Mouse (Mus musculus) limb, embryonic 13.5 days (tissue): Measurements from ENCODE around the gene Gm28635. TPM values are rescaled to one million over a fixed set of nuclear protein-coding genes. Genes with fewer than 3 reads are reported as not detected.

Source experiments
- ATAC-seq: fragments of 200-750 bp; cut with Nextera tagmentation; 2 replicates; pipeline ENCODE4 v1.8.0; 2017; ENCODE audit warnings: low read depth, moderate number of reproducible peaks, moderate TSS enrichment; ENCODE audit not compliant: low FRiP score
- H3K27ac ChIP-seq: fragments of 300-500 bp; sonication (generic); 2 replicates; pipeline ENCODE4 v1.5.1; 2015; ENCODE audit warnings: inconsistent platforms, mild to moderate bottlenecking, moderate library complexity
- H3K27me3 ChIP-seq: fragments of 300-500 bp; sonication (generic); 2 replicates; pipeline ENCODE4 v1.6.1; 2015; ENCODE audit warnings: mild to moderate bottlenecking, inconsistent platforms
- H3K36me3 ChIP-seq: fragments of 300-500 bp; sonication (generic); 2 replicates; pipeline ENCODE4 v1.6.1; 2015; ENCODE audit warnings: inconsistent platforms, mild to moderate bottlenecking, moderate library complexity
- H3K4me1 ChIP-seq: fragments of 300-500 bp; sonication (generic); 2 replicates; pipeline ENCODE4 v1.6.1; 2015; ENCODE audit warnings: inconsistent platforms
- H3K4me2 ChIP-seq: fragments of 300-500 bp; sonication (generic); replicated peaks from 2 replicates; pipeline ENCODE4 v1.6.1; 2015; ENCODE audit warnings: inconsistent platforms, mild to moderate bottlenecking, moderate library complexity
- H3K4me3 ChIP-seq: fragments of 300-500 bp; sonication (generic); 2 replicates; pipeline ENCODE4 v1.5.1; 2015; ENCODE audit warnings: moderate library complexity, mild to moderate bottlenecking, inconsistent platforms
- H3K9ac ChIP-seq: fragments of 300-500 bp; sonication (generic); 2 replicates; pipeline ENCODE4 v1.6.1; 2015; ENCODE audit warnings: mild to moderate bottlenecking, inconsistent platforms
- H3K9me3 ChIP-seq: fragments of 300-500 bp; sonication (generic); 2 replicates; pipeline ENCODE4 v1.6.1; 2016; ENCODE audit warnings: inconsistent platforms
- WGBS: fragments of 180-500 bp; shearing (Covaris S2); methylation state at CpG from one replicate; pipeline ENCODE4 v1.1.7; 2015; 5-methylcytosine and 5-hydroxymethylcytosine counted together
- polyA plus RNA-seq: library from polyadenylated mRNA; unstranded; fragments of >200 nt; fragmentation: Nextera tagmentation; extraction: Ambion mirVana; gene quantifications from 2 replicates; pipeline ENCODE4 v1.2.1, GENCODE M21; 2015

Gm28635 gene
- polyA plus RNA-seq, 1 experiment from 2014 or later = not detected

DNA sequence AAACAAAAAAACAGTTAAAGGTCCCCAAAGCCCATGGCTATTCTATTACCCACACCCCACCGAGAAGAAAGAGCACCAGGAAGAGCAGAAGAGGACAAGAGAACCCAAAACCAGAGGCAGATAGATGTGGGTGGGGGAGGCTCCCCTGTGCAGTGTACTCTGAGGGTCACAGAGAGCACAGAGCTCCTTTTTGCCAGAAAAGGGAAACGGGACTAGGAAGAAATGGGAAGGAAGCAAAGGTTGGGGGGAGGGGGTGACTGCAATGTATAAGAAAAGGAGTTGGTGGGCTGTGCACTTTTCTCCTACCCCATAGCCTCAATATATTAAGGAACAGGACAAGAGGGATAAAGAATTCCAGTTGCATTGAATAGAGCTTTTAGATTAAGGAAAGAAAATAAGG, 76.9 kb downstream of the Gm28635 start:
- Histone ChIP-seq H3K9me3 (no peaks in the 10 kb centered on the region), H3K9ac (no peak overlapping the region), H3K36me3 (peaks cover 80% of the 10 kb centered on the region), H3K27ac (no peak overlapping the region), H3K4me2 (no peak overlapping the region), H3K27me3 (no peaks in the 10 kb centered on the region), H3K4me3 (no peak overlapping the region), H3K4me1 (no peaks in the 10 kb centered on the region)
- ATAC-seq = no peak
- 78% methylated on average over 2 of the region's 2 CpGs for WGBS

GRCm38 (mm10) chr2:84599270-84599888, 78.5 kb downstream of the Gm28635 start:
- no peaks in the 10 kb centered on the region for H3K9me3 ChIP-seq
- H3K4me1 ChIP-seq = no peaks in the 10 kb centered on the region
- H3K36me3 ChIP-seq = peaks cover 72% of the 10 kb centered on the region
- no peak overlapping the region for H3K4me3 ChIP-seq
- H3K4me2 ChIP-seq = no peak overlapping the region
- H3K9ac ChIP-seq = no peak overlapping the region
- no peak overlapping the region for H3K27ac ChIP-seq
- no peaks in the 10 kb centered on the region for H3K27me3 ChIP-seq
- ATAC-seq = no peak
- 93% methylated on average over 6 of the region's 6 CpGs for WGBS

DNA sequence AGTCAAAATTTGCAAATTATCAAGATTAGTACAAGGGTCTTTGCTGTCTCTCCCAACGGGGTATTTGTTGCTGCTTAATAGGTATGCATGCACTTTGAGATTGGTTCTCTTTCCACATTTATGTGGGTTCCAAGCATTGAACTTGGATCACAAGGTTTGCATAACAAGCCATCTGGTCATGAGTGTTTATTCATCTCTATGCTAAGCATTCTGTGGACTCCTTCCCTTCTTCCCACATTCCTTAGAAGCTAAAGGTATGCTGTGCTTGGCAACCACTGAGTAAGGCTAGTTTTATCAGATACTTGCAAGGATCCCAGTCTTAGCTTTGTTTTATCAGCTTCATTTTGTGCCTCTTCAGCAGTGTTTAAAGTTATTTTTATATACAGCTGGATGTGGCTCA, 80.7 kb downstream of the Gm28635 start:
- no peaks in the 10 kb centered on the region for H3K9me3 ChIP-seq
- ATAC-seq = no peak
- H3K4me3 ChIP-seq = no peak overlapping the region
- WGBS = 76% methylated on average over 1 of the region's 1 CpGs
- H3K27me3 ChIP-seq = no peaks in the 10 kb centered on the region
- no peak overlapping the region for H3K27ac ChIP-seq
- no peak overlapping the region for H3K9ac ChIP-seq
- peaks cover 64% of the 10 kb centered on the region for H3K36me3 ChIP-seq
- H3K4me1 ChIP-seq = no peaks in the 10 kb centered on the region
- no peak overlapping the region for H3K4me2 ChIP-seq

- H3K27ac ChIP-seq = no peak overlapping the region
- 94% methylated on average over 8 of the region's 8 CpGs for whole genome bisulfite sequencing
- no peaks in the 10 kb centered on the region for H3K27me3 ChIP-seq
- H3K9ac ChIP-seq = no peak overlapping the region
- H3K4me2 ChIP-seq = no peak overlapping the region
- no peak for ATAC-seq
- H3K36me3 ChIP-seq = peaks cover 63% of the 10 kb centered on the region
- H3K4me1 ChIP-seq = no peaks in the 10 kb centered on the region
- H3K9me3 ChIP-seq = no peaks in the 10 kb centered on the region
- H3K4me3 ChIP-seq = no peak overlapping the region
Observed at GRCm38 (mm10) chr2:84592801-84593200, 85.0 kb downstream of the Gm28635 start.

DNA sequence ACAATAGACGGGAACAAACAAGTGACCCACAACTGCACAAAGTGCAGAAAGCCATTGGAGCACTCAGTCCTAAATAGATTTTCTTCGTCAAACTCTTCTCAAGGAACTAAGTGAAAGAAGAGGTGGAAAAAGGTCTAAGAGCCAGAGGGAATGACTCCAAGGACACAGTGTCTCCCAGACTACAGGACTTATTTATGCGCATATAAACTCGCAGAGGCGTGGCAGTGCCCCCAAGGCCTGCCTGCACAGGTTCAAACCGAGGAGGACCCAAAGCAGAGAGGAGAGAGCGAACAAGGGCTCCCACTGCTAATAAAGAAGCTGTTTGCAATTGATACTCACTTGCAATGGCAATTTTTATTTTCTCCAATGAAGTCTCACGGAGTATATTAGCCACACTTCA, 92.1 kb downstream of the Gm28635 start:
- no peaks in the 10 kb centered on the region for H3K27me3 ChIP-seq
- WGBS = 86% methylated on average over 8 of the region's 8 CpGs
- no peak overlapping the region for H3K27ac ChIP-seq
- peaks cover 38% of the 10 kb centered on the region for H3K36me3 ChIP-seq
- H3K9me3 ChIP-seq = 0 out of 2 replicates have a peak, but pooled peaks cover 3% of the 10 kb centered on the region
- no peak overlapping the region for H3K4me3 ChIP-seq
- H3K9ac ChIP-seq = no peak overlapping the region
- H3K4me2 ChIP-seq = no peak overlapping the region
- no peak for ATAC-seq
- no peaks in the 10 kb centered on the region for H3K4me1 ChIP-seq

GRCm38 (mm10) chr2:84582286-84582685, 95.6 kb downstream of the Gm28635 start:
- H3K4me3 ChIP-seq = no peak overlapping the region
- ATAC-seq = no peak

DNA sequence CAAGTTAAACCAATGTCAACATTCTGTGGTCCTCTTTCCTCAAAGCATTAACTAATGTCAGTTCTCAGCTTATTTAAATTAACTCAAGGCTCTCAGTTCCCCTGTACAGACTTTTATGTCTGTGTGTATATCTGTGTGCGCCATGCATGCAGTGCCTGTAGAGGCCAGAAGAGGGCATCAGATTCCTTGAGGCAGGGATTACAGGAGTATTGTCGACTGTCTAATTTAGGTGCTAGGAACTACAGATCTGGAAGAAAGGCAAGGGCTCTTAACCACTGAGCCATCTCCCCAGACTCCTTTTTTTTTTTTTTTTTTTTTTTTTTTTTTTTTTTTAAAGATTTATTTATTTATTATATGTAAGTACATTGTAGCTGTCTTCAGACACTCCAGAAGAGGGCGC, 96.6 kb downstream of the Gm28635 start:
- no peak for ATAC-seq
- Histone ChIP-seq H3K4me1 (no peaks in the 10 kb centered on the region), H3K36me3 (peaks cover 22% of the 10 kb centered on the region), H3K4me3 (no peak overlapping the region), H3K27me3 (no peaks in the 10 kb centered on the region), H3K9me3 (0 out of 2 replicates have a peak, but pooled peaks cover 7% of the 10 kb centered on the region), H3K9ac (no peak overlapping the region), H3K4me2 (no peak overlapping the region), H3K27ac (no peak overlapping the region)
- WGBS = 83% methylated on average over 2 of the region's 3 CpGs

More at GRCm38 (mm10) chr2:84582286-84582685, 95.6 kb downstream of the Gm28635 start:
- Histone ChIP-seq H3K9ac (no peak overlapping the region), H3K4me2 (no peak overlapping the region), H3K36me3 (peaks cover 27% of the 10 kb centered on the region), H3K27ac (no peak overlapping the region), H3K4me1 (no peaks in the 10 kb centered on the region), H3K27me3 (no peaks in the 10 kb centered on the region), H3K9me3 (0 out of 2 replicates have a peak, but pooled peaks cover 7% of the 10 kb centered on the region)
- 80% methylated on average over 5 of the region's 5 CpGs for WGBS

GRCm38 (mm10) chr2:84579311-84579710, 98.5 kb downstream of the Gm28635 start:
- ATAC-seq = no peak
- Histone ChIP-seq H3K9me3 (0 out of 2 replicates have a peak, but pooled peaks cover 7% of the 10 kb centered on the region), H3K4me2 (no peak overlapping the region), H3K4me3 (no peak overlapping the region), H3K27ac (no peak overlapping the region), H3K4me1 (no peaks in the 10 kb centered on the region), H3K36me3 (peaks cover 18% of the 10 kb centered on the region), H3K9ac (no peak overlapping the region), H3K27me3 (no peaks in the 10 kb centered on the region)
- WGBS = 85% methylated on average over 2 of the region's 2 CpGs

- ATAC-seq = no peak
- Histone ChIP-seq H3K27me3 (no peaks in the 10 kb centered on the region), H3K4me2 (no peak overlapping the region), H3K27ac (no peak overlapping the region), H3K9ac (no peak overlapping the region), H3K36me3 (peaks cover 9% of the 10 kb centered on the region), H3K4me3 (no peak overlapping the region), H3K4me1 (no peaks in the 10 kb centered on the region), H3K9me3 (peaks cover 4% of the 10 kb centered on the region; the same call in 1 of the 2 replicates)
- 95% methylated on average over 4 of the region's 4 CpGs for WGBS
Observed at GRCm38 (mm10) chr2:84574130-84574529, 103.7 kb downstream of the Gm28635 start.

- Histone ChIP-seq H3K4me1 (no peaks in the 10 kb centered on the region), H3K27ac (no peak overlapping the region), H3K9ac (no peak overlapping the region), H3K4me3 (no peak overlapping the region), H3K4me2 (peak overlapping the region; percentile 37), H3K36me3 (no peaks in the 10 kb centered on the region), H3K27me3 (no peaks in the 10 kb centered on the region), H3K9me3 (no peaks in the 10 kb centered on the region)
- 47% methylated on average over 10 of the region's 10 CpGs for WGBS
- no peak for ATAC-seq
Observed at GRCm38 (mm10) chr2:84556888-84557514, 120.8 kb downstream of the Gm28635 start.
